Mouse (Mus musculus): ENCODE measurements around the gene Itga7. TPM values are rescaled to one million over a fixed set of nuclear protein-coding genes. Genes with fewer than 3 reads are reported as not detected.

The Itga7 gene
- polyA plus RNA-seq, 1 experiment, result 0.71 TPM

DNA sequence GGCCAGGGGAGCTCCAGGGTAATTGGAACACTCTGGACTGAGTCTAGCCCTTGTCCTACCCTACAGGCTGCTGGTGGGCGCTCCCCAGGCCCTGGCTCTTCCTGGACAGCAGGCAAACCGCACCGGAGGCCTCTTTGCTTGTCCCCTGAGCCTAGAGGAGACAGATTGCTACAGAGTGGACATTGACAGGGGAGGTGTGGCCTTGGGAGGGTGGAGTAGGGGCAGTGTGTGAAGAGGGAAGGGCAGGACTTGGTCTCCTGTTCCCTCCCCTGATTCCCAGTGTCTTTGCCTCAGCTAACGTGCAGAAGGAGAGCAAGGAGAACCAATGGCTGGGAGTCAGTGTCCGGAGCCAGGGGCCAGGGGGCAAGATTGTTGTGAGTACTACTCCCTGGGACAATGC is 5.4 kb downstream of the Itga7 start:
- no peak for TF ChIP-seq GATA1 (IDR thresholded peaks at IDR 0.05; ENCODE audit: low read length)

DNA sequence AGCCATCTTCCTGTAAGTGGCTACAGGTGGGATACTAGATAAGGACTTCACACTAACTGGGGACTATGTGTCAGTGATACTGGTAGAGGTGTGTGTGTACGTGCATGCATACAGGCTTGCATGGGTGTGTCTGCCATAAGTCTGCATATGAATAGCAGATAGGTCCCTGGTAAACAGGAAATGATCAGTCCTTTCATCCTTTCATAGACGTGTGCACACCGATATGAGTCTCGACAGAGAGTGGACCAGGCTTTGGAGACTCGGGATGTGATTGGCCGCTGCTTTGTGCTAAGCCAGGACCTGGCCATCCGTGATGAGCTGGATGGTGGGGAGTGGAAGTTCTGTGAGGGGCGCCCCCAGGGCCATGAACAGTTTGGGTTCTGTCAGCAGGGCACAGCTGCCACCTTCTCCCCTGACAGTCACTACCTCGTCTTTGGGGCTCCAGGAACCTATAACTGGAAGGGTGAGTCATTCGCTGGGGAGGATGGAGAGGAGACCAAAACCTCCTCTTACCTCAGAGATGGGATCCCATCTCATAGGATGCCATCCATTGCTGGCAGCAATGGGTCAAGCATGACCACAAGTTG is 7.0 kb downstream of the Itga7 start:
- no peak for TF ChIP-seq GATA1 (IDR thresholded peaks at IDR 0.05; ENCODE audit: low read length)

GRCm38 (mm10) chr10:128945675-128946074 is 12.1 kb downstream of the Itga7 start:
- TF ChIP-seq GATA1 (IDR thresholded peaks at IDR 0.05; ENCODE audit: low read length), result no peak

DNA sequence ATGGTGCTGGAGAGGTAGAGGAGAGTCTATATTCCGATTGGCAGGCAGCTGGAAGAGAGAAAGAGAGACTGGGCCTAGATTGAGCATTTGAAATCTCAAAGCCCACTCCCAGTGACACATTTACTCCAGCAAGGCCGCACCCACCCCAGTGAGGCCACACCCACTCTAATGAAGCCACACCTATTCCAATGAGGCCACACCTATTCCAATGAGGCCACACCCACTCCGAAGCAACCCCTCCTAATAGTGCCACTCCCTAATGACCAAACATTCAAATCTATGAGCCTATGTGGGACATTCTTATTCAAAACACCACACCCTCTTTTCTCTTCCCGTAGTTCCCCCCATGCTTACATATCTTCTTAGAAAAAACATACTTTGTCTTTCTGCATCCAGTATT is 13.9 kb downstream of the Itga7 start:
- TF ChIP-seq GATA1 (IDR thresholded peaks at IDR 0.05; ENCODE audit: low read length), result no peak

DNA sequence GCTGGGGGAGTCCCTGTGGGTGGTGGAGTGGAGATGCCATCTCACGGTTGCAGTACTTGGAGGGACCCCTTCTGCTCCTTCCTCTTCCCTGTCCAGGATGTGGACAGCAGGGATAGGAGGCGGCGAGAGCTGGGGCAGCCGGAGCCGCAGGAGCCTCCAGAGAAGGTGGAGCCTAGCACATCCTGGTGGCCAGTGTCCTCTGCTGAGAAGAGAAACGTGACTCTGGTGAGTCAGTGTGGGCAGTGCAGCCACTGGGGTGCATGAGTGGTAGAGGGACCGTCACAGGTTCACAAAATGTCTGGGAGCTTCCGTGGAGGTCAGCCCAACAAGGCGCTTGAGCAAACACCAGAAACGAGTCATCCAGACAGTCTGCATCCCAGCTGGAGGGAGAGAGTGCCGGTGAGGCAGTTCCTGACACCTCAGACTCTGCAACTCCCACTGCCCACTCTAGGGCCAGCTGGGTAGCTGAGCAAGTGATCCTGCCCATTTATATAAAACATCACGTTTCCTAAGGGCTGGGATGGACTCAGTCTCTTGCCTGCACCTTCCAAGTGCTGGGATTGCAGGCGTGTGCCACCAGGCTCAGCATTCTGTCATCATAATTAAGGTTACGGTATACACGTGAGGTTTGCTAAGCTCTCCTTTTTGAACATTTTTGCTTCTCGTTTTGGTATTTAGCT is 16.7 kb downstream of the Itga7 start:
- TF ChIP-seq GATA1 (IDR thresholded peaks at IDR 0.05; ENCODE audit: low read length), result no peak

DNA sequence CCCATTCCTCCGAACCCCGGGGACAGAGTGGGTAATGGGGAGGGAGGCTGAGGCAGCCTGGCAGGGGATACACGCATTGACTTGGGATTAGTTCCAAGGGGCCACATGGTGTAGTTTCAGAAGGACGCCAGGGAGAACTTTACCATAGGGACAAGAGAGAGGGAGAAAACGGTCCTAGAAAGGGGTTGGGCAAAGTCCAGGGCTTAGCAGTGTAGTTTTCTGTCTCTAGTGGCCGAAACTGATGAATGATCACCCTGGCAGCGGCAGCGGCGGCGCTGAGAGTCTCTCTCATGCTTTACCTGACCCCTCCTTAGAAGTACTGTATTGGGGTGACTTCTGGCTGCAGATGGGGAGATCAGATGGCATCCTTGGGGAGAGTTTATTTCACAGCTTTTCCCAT is 24.7 kb downstream of the Itga7 start:
- TF ChIP-seq GATA1 (IDR thresholded peaks at IDR 0.05; ENCODE audit: low read length), result no peak

GRCm38 (mm10) chr10:128960142-128960541 is 26.5 kb downstream of the Itga7 start:
- no peak for TF ChIP-seq GATA1 (IDR thresholded peaks at IDR 0.05; ENCODE audit: low read length)

DNA sequence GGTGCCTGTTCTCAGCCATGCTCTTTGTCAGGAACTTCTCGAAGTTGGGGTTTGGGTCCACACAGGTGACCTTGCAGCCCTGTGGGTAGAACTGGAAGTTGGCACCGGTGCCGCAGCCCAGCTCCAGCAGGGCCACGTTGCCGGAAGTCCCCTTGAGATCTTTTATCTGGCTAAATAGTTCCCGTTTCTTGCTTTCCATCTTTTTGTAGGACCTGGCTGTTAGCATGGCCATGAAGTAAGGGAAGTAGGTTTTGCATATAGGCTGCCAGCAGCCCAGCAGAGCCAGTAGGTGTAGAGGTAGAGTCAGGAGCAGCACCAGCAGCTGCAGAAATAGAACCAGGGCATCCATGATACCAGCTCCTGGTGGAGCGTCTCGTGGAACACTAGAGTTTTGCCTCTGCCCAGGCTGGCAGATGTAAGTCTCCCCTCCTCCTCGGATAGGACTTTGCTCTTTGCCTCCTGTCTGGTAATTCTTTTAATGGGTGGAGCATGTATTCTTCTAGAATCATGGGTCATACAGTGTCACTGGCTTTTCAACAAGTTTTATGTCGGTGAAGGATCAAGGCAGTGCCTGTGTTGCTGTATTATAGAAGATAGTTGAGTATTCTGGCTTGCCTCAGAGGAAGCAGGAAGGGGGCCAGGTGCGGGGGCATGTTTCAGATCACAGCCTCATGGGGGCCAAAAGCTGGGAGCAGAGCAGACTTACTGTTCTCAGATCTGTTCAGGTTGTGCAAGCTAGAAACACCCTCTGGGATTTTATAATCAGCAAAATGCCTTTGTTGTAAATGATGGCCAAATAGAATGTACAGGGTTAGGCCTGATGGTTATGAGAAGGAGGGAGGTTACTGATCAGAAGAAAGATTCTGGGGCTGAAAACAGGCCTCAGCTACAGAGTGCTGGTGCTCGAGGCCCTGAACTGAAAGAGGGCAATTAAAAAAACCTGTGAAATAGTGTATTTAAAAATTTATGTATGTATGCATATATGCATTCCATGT is 27.3 kb downstream of the Itga7 start, which contains the start of gene Mettl7b:
Gene Mettl7b, minus strand, starts transcription at position 399 of the 995 bp plus-strand sequence.
- TF ChIP-seq GATA1 (IDR thresholded peaks at IDR 0.05; ENCODE audit: low read length), result no peak

DNA sequence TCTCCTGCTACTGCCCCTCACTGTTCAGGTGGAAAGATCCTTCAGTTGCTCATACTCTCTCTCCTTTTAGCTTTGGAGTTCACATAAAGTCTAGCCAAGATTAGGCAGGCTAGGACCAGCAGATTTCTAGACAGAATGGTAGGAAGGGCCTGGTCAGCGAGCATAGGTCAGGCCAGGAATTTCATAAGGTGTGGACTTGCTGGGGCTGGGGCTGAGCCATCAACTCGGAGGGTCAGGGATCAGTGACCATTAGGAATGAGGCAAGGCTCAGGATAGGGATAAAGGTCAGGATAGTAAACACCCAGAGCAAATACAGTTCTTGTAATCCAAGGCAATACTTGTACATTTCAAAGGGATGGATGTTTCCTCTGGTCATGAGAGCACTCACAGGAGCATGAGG is 31.3 kb downstream of the Itga7 start:
- no peak for TF ChIP-seq GATA1 (IDR thresholded peaks at IDR 0.05; ENCODE audit: low read length)

GRCm38 (mm10) chr10:128965871-128966270 is 32.3 kb downstream of the Itga7 start:
- no peak for TF ChIP-seq GATA1 (IDR thresholded peaks at IDR 0.05; ENCODE audit: low read length)

- TF ChIP-seq GATA1 (IDR thresholded peaks at IDR 0.05; ENCODE audit: low read length), result no peak
Measured at GRCm38 (mm10) chr10:128968341-128968749, 34.7 kb downstream of the Itga7 start.

DNA sequence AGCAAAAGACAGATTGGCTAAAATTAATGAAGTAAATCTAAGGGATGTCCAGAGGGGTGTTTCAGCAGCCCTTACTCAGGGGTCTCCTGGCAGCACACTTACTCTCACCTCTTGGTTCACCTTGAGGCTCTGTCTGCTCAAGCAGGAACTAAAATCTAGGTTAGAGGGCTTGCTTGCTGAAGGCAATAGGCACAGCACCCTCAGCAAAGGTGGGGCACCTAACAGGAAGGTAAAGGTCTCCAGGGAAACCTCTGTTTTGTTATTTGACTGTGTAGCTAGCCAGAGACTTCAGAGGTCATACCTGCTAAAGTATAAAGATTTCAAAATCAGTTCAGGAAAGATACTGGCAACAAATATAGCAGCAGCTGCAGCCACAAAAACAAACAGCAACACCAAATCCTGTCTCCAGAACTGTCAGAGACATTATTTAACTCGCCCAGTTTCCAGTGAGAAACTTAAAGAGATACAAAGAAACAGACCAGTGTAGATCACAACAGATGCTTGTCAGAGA is 37.2 kb downstream of the Itga7 start:
- TF ChIP-seq GATA1 (IDR thresholded peaks at IDR 0.05; ENCODE audit: low read length), result no peak

DNA sequence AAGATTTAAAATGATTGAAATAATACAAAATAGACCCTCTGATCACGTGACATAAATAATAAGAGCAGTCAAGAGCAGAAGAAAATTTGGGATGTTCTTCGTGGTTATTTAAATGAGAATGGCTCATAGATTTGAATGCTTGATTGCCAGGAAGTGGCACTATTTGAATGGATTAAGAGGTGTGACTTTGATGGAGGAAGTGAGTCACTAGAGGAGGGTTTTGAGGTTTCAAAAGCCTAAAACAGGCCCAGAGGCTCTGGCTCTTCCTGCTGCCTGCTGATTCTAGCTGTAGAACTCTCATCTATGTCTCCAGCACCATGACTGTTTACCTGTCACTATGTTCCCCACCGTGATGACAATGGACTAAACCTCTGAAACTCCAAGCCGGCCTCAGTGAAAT is 39.2 kb downstream of the Itga7 start:
- TF ChIP-seq GATA1 (IDR thresholded peaks at IDR 0.05; ENCODE audit: low read length), result no peak

DNA sequence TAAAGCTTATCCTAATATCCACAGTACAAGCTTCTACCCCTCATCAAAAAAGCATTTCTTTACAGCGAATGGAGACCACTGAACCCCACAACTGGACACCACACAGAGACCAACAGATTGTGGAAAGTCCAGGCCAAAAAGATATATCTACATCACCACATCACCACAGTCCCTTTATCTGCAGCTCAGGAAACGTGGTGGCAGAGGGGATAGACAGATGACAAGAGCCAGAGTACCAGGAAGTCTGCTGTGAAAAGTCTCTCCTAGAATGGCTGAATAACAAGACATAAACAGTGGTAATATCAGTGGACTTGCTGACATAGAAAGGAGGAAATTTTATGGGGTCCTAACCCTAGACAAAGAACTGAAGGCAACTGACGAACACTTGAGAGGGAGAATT is 42.8 kb downstream of the Itga7 start:
- TF ChIP-seq GATA1 (IDR thresholded peaks at IDR 0.05; ENCODE audit: low read length), result no peak

- no peak for TF ChIP-seq GATA1 (IDR thresholded peaks at IDR 0.05; ENCODE audit: low read length)
Measured at GRCm38 (mm10) chr10:128977522-128978114, 44.0 kb downstream of the Itga7 start.
